7 mouse cellular contexts compared by ENCODE assay signal in the genomic region with DNA sequence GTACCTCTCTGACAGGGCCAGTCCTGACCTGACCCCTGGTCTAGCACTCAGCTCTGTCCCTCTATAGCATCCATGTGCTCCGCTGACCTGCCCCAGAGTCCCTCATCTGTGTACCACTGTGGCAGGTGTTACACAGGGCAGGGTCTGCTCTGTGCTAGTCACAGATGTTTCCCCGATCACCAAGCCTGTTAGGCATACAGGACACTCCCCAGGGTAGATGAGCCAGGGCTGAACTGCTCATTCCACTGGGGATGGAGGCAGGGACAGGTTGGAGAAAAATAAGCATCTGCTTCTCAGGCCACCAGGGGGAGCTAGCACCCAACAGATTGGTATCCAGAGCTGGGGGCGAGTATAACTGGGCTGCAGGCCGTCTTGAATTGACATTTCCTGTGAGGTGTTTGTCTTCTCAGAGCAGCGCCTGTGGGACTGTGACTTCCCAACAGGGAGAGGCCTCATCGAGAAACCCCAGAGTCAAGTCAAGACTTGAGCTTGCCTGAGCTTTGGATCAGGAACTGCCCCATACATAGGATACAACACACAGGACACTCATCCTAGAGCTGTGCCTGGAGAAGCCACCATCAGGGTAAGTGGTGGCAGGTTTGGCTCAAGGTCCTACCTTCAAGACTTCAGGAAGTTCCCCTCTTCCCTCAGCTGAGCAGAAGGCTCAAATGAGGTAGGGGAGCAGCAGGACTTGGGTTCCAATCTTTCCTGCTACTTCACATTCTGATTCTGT. TPM values are rescaled to one million over a fixed set of nuclear protein-coding genes. Genes with fewer than 3 reads are reported as not detected.
DNase-seq lines count a peak whose midpoint lies in the region; ATAC-seq and TF ChIP-seq lines count a peak whose summit lies in the region.

No protein-coding gene starts in this region.

- H3K9me3 ChIP-seq in intestine, embryonic 16.5 days (ENCODE audit: control insufficient read depth, low read length) = no peaks in the 10 kb centered on the region
- no peaks in the 10 kb centered on the region for H3K9me3 ChIP-seq in midbrain, embryonic 12.5 days

- no peaks in the 10 kb centered on the region for H3K36me3 ChIP-seq in intestine, embryonic 16.5 days (ENCODE audit: control insufficient read depth, insufficient read depth, low read length)
- H3K36me3 ChIP-seq in midbrain, embryonic 12.5 days = no peaks in the 10 kb centered on the region
- H3K36me3 ChIP-seq in small intestine, adult 2 months (ENCODE audit: control insufficient read depth, insufficient read depth, low read length) = no peaks in the 10 kb centered on the region

- intact Hi-C loops in left cerebral cortex, postnatal 4 days (cut with DNase I) = loop anchor here (2.0 kb wide), 1 partner anchor 226 kb away; no protein-coding TSS in a partner anchor

- ATAC-seq in common myeloid progenitor, adult 5-6 weeks (replicated peaks; ENCODE audit: low read depth, poor library complexity, severe bottlenecking) = peak; percentile 84
- peak; percentile 57; the same call in 1 of the 2 replicates for ATAC-seq in intestine, embryonic 16.5 days
- ATAC-seq in midbrain, embryonic 12.5 days (ENCODE audit: low FRiP score, low read depth) = peak; percentile 59

- no peaks in the 10 kb centered on the region for H3K27me3 ChIP-seq in intestine, embryonic 16.5 days (replicated peaks; ENCODE audit: control insufficient read depth, insufficient read depth, low read length)
- peaks cover 4% of the 10 kb centered on the region; the same call in 1 of the 2 replicates for H3K27me3 ChIP-seq in midbrain, embryonic 12.5 days
- H3K27me3 ChIP-seq in small intestine, adult 2 months (ENCODE audit: control insufficient read depth, insufficient read depth, low read length) = no peaks in the 10 kb centered on the region

- H3K4me2 ChIP-seq in intestine, embryonic 16.5 days (ENCODE audit: low read depth, low read length) = no peak overlapping the region
- no peak overlapping the region for H3K4me2 ChIP-seq in midbrain, embryonic 12.5 days (replicated peaks)

- no peak overlapping the region for H3K4me3 ChIP-seq in intestine, embryonic 16.5 days (ENCODE audit: low read length)
- H3K4me3 ChIP-seq in midbrain, embryonic 12.5 days = no peak overlapping the region
- H3K4me3 ChIP-seq in small intestine, adult 2 months (ENCODE audit: low read depth, low read length) = no peak overlapping the region

- H3K27ac ChIP-seq in intestine, embryonic 16.5 days (ENCODE audit: low read length) = no peak overlapping the region
- H3K27ac ChIP-seq in midbrain, embryonic 12.5 days (replicated peaks) = no peak overlapping the region
- H3K27ac ChIP-seq in small intestine, adult 2 months (ENCODE audit: insufficient read depth, low read depth, low read length) = no peak overlapping the region

- no peak overlapping the region for H3K9ac ChIP-seq in intestine, embryonic 16.5 days (ENCODE audit: low read depth, low read length)
- no peak overlapping the region for H3K9ac ChIP-seq in midbrain, embryonic 12.5 days (replicated peaks)

- TF ChIP-seq CTCF in small intestine, adult 2 months (IDR thresholded peaks at IDR 0.05; ENCODE audit: extremely low read depth, insufficient read length, insufficient replicate concordance, low read depth, low read length) = peak; percentile 92; the same call in 1 of the 2 replicates

- no peak for TF ChIP-seq POLR2A in small intestine, adult 2 months (IDR thresholded peaks at IDR 0.05; ENCODE audit: low read depth, low read length)

- WGBS in intestine, embryonic 16.5 days = 20% methylated on average over 6 of the region's 6 CpGs
- WGBS in midbrain, embryonic 12.5 days = 23% methylated on average over 6 of the region's 6 CpGs
- WGBS in small intestine, adult 2 months = 19% methylated on average over 6 of the region's 6 CpGs

- peaks cover 15% of the 10 kb centered on the region; the same call in 1 of the 2 replicates for H3K4me1 ChIP-seq in intestine, embryonic 16.5 days (ENCODE audit: control insufficient read depth, insufficient read depth, low read length)
- no peaks in the 10 kb centered on the region for H3K4me1 ChIP-seq in midbrain, embryonic 12.5 days
- no peaks in the 10 kb centered on the region; the same call in 1 of the 2 replicates for H3K4me1 ChIP-seq in small intestine, adult 2 months (ENCODE audit: control insufficient read depth, insufficient read depth, insufficient read length, low read length)

- DNase-seq in adrenal gland, adult 8-10 months = peak; percentile 41
- peak; percentile 90 for DNase-seq in gastrocnemius, postnatal 10 days
- DNase-seq in left cerebral cortex, postnatal 4 days = peak; percentile 89

RNA-seq across cellular contexts. Expression of gene Myrf, which starts 17.9 kb away (rescaled TPM):
- 1 to 10 TPM in 3 of 4 experiments, under 1 TPM in 1; 0.94 to 2.0 (median 1.4) TPM for total RNA-seq in adrenal gland, adult 8-10 months (2022)
- total RNA-seq in common myeloid progenitor, adult 5-6 weeks (2017) = 0.05 TPM in 1 of 2 replicates, not detected in the other
- total RNA-seq in gastrocnemius, postnatal 10 days (2021) = under 1 TPM; 0.09 to 0.14 TPM
- polyA plus RNA-seq in intestine, embryonic 16.5 days (2015; fragmentation: Nextera tagmentation; extraction: Ambion mirVana) = 9.9 and 10.1 TPM in 2 replicates
- 1 to 10 TPM; 1.6 to 1.8 TPM for total RNA-seq in left cerebral cortex, postnatal 4 days (2021)
- 1.1 and 1.5 TPM in 2 replicates for polyA plus RNA-seq in midbrain, embryonic 12.5 days (2016; fragmentation: Nextera tagmentation; extraction: Ambion mirVana)
- 58.3 and 65.5 TPM in 2 replicates for polyA plus RNA-seq in small intestine, adult 2 months (2012; rRNA removed)

RNA-seq across cellular contexts. Expression of gene Dagla, which starts 46.2 kb away (rescaled TPM):
- 1 to 10 TPM; 3.3 to 4.4 (median 3.8) TPM for total RNA-seq in adrenal gland, adult 8-10 months (2022)
- not detected in 2 replicates for total RNA-seq in common myeloid progenitor, adult 5-6 weeks (2017)
- total RNA-seq in gastrocnemius, postnatal 10 days (2021) = 1 to 10 TPM; 8.9 to 9.3 TPM
- 2.6 and 3.2 TPM in 2 replicates for polyA plus RNA-seq in intestine, embryonic 16.5 days (2015; fragmentation: Nextera tagmentation; extraction: Ambion mirVana)
- 10 to 100 TPM; 44.1 to 44.6 TPM for total RNA-seq in left cerebral cortex, postnatal 4 days (2021)
- 4.2 and 4.4 TPM in 2 replicates for polyA plus RNA-seq in midbrain, embryonic 12.5 days (2016; fragmentation: Nextera tagmentation; extraction: Ambion mirVana)
- 5.6 and 8.7 TPM in 2 replicates for polyA plus RNA-seq in small intestine, adult 2 months (2012; rRNA removed)

RNA-seq across cellular contexts. Expression of gene Fen1, which starts 54.5 kb away (rescaled TPM):
- total RNA-seq in adrenal gland, adult 8-10 months (2022) = 10 to 100 TPM; 10.8 to 19.1 (median 14.1) TPM
- total RNA-seq in common myeloid progenitor, adult 5-6 weeks (2017) = 113 and 118 TPM in 2 replicates
- 1 to 10 TPM; 8.4 to 9.1 TPM for total RNA-seq in gastrocnemius, postnatal 10 days (2021)
- 77.9 and 87.8 TPM in 2 replicates for polyA plus RNA-seq in intestine, embryonic 16.5 days (2015; fragmentation: Nextera tagmentation; extraction: Ambion mirVana)
- 10 to 100 TPM; 11.7 to 11.9 TPM for total RNA-seq in left cerebral cortex, postnatal 4 days (2021)
- polyA plus RNA-seq in midbrain, embryonic 12.5 days (2016; fragmentation: Nextera tagmentation; extraction: Ambion mirVana) = 95.9 and 98.9 TPM in 2 replicates
- 8.3 and 13.1 TPM in 2 replicates for polyA plus RNA-seq in small intestine, adult 2 months (2012; rRNA removed)

RNA-seq across cellular contexts. Expression of gene Tmem258, which starts 54.6 kb away (rescaled TPM):
- 100 to 1,000 TPM; 131 to 198 (median 144) TPM for total RNA-seq in adrenal gland, adult 8-10 months (2022)
- total RNA-seq in common myeloid progenitor, adult 5-6 weeks (2017) = 171 and 202 TPM in 2 replicates
- total RNA-seq in gastrocnemius, postnatal 10 days (2021) = 100 to 1,000 TPM; 118 to 127 TPM
- 466 and 467 TPM in 2 replicates for polyA plus RNA-seq in intestine, embryonic 16.5 days (2015; fragmentation: Nextera tagmentation; extraction: Ambion mirVana)
- 100 to 1,000 TPM; 105 to 114 TPM for total RNA-seq in left cerebral cortex, postnatal 4 days (2021)
- polyA plus RNA-seq in midbrain, embryonic 12.5 days (2016; fragmentation: Nextera tagmentation; extraction: Ambion mirVana) = 298 and 313 TPM in 2 replicates
- polyA plus RNA-seq in small intestine, adult 2 months (2012; rRNA removed) = 41.1 and 67.1 TPM in 2 replicates

Comparison
In these comparisons a context has a peak if more than half of its experiments do, and no peak if none do; other contexts are left out.
1. RNA of gene Dagla, which starts 46.2 kb away (total RNA-seq): 44.1 to 44.6 TPM in left cerebral cortex, postnatal 4 days; 8.9 to 9.3 TPM in gastrocnemius, postnatal 10 days, 3.3 to 4.4 TPM in adrenal gland, adult 8-10 months and not detected in common myeloid progenitor, adult 5-6 weeks; every median in the first group is over 4 times any median in the second.
2. Peak in every context shown above with its lines, with median percentiles within 50 percentile points of each other: DNase-seq and ATAC-seq.